Mouse (Mus musculus) E14TG2a.4 (cell line): ENCODE measurements around the gene Axin2.

ENCODE experiments used
- CTCF ChIP-seq: conservative IDR thresholded peaks from 2 replicates; pipeline ENCODE4 v1.5.1; 2014; ENCODE audit warnings: low read length
- POU5F1 ChIP-seq: IDR thresholded peaks from 2 replicates; pipeline ENCODE4 v1.6.1; 2014; ENCODE audit warnings: low read length, borderline replicate concordance

- no peak for TF ChIP-seq CTCF
- TF ChIP-seq POU5F1 = no peak
Measured at GRCm38 (mm10) chr11:108892406-108892805, 27.7 kb upstream of the Axin2 start.
